Mouse (Mus musculus): ENCODE results near the gene Iqgap2.

DNA sequence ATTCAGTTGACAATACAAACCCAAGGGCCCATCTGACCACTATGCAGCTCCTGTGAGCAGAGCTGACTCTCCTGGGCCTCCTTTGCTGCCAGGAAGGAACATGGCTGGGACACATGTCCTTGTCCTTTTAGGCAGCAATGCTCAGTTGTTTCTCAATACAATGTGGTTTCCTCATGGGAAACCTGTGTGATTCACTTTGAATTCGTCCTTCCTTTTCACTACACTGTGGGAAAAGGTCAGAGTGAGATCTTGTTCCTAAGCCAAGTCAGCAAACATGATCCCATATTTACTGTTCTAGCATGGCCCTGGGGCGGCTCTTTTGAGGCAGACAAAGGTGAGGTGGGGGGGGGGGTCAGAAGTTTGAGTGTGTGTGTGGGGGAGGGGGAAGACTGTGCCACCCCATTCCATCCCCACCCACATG, 32.5 kb upstream of the Iqgap2 start:
- no peak for TF ChIP-seq USF2 (IDR thresholded peaks at IDR 0.05; ENCODE audit: borderline replicate concordance in 1 of 2, insufficient read depth in 1 of 2, low read depth in 1 of 2, low read length in 2 of 2)
- no peak for TF ChIP-seq SIN3A (IDR thresholded peaks at IDR 0.05; ENCODE audit: low read length)
- no peak for TF ChIP-seq CTCF (IDR thresholded peaks at IDR 0.05 in 2 of 3, conservative IDR thresholded peaks at IDR 0.05 in 1 of 3; ENCODE audit: control insufficient read depth in 1 of 3, insufficient read depth in 1 of 3, low read depth in 2 of 3, low read length in 3 of 3, poor library complexity in 1 of 3, severe bottlenecking in 1 of 3)
